Mouse (Mus musculus) lung, adult 18-20 months (tissue): ENCODE results near the gene Rufy1.

Experiments used
- DNase-seq, 2 experiments: peaks; one replicate each; pipeline ENCODE4 v3.0.0; 2022; ENCODE audit warnings: mixed read lengths in 2 of 2

Rufy1 gene

DNA sequence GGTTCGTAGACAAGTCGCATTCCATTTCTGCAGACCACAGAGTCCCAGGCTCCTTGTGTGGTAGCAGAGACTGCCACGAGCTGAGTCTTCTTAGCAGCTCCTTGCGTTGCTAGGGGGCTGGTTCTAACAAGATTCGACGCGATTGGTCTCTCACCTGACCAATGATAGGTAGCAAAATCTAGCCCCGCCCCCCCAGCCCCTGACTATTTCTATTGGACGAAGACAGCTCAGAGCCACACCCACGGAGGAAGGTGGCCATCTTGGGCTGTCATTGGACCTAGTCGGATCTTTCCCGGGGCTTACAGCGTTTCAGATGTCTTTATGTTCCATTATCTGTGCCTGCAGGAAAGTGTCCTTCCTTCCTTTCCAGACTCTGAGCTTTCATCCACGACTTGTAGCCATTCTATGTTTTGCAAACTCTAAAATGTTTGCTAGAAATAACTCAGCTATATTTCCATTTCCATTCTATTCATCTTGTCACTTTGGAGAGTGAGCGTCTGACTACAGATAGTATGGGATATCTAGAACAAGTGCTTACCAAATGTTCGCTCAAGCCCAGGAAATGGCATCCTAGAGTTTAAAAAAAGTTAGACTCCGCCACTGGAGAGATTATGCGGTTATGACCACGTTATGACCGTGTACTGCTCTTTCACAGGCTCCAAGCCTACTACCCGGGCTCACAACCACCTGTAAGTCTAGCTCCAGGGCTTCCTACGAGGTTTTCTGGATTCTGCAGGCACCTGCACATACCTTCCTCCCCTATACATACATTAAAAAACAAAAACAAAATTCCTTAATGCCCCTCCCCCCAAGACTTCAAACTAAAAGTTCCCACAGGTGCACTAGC, 8.8 kb downstream of the Rufy1 start:
- peak; percentile 69 to 82 for DNase-seq

DNA sequence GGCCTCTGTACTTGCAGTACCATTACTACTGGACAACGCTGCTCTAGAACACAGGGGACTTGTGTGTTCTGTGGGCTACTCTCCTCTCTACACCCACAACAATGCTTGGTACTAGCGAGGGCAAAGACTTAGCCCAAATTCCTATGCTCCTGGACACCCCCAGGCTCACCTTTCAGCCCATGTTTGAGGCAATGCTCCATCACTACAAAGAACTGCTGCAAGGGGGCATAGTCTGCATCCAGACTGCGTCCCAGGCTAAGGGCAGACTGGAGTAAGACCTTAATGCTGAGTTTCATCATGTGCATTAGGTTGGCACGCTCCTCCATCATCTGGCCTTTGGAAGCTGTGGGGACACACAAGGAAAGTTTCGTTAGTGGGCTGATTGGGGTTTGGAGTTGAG, 9.5 kb downstream of the Rufy1 start:
- DNase-seq = no peak

DNA sequence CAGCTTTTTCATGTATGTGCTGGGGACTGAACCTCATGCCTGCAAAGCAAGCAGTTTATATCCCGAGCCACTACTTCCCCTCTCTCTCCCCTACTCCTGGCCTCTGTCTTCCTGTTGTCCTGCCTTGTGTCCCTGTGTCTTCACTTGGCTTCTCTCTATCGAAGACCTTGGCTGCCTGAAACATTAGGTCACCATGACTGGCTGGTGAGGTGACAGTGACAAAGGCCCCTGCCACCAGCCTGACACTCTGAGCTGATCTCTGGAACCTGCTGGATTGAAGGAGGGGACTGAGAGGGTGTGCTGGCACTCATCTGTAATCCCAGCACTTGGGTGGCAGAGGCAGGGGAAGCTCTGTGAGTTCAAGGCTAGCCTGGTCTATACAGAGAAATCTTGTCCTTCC, 13.1 kb downstream of the Rufy1 start:
- DNase-seq = no peak

DNA sequence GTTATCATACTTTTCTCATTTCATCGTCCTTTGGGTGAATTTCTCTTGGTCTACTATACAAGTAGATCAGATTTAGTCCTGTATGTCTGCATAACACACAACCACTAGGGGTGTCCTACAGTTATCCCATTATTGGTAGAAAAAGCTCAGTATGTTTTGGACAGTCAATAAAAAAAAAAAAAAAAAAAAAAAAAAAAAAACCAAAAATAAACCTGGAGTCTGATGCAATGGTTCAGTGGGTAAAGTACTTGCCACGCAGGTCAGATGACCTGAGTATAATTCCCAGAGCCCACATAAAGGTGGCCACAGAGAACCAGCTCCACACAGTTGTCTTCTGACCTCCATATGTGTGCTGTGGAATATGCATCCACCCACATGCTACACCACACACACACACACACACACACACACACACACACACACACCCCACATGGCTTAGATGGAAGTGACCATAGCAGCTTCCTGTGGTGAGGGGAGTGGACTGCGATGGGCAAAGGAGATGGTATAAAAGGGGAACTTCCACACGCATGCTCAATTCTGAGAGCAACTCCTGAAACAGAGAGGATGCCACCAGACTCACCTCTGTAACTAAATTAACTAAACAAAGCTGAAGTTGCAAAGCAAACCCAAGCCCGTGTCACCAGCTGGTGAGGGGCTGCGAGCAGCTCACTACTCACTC, 15.2 kb downstream of the Rufy1 start:
- no peak for DNase-seq

DNA sequence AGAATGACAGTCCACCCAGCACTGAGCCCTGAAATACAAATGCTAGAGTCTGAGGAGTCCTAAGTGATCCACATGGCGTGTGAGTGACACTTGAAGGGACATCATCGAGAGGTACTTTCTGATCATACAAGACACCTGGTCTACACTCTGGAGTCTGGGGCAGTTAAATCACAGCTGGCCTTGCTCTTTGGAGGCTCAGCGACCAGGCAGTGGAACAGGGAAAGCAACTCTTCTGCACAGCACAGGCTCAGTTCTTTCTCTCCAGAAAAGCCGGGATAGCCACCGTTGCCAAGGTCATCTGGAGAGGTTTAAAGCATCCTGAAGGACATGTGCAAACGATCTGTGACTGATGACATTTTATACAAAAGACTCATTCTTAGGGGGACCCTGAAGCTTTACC, 23.7 kb downstream of the Rufy1 start:
- no peak for DNase-seq

DNA sequence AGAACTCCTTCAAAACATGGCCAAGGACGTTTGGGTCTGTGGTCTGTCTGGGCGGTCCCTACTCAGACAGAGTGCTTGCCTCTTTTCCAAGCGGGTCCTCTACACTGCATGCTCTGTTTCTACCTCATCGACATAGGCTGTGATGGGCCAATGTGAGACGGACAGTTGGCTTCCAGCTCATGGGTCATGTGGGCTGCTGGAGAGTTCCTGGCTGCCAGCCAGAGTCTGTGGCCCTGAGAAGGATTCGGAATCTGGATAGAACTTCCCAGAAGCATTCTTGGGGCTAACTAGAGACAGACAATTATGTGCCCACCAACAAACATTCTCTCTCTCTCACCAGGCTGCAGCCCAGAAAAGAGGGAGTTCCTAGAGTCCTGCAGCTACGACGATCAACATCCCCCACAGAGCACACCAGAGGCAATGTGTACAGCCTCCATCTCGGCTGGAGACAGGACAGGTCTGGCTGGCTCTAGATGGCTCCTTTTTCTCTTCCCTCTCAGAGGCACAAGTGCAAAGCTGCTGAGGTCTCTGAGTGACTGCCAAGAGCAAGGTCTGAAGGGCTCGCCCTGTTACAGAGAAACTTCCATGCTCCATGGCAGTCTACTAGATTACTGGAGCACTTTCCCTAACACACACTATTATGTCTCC, 27.4 kb downstream of the Rufy1 start:
- DNase-seq = no peak

DNA sequence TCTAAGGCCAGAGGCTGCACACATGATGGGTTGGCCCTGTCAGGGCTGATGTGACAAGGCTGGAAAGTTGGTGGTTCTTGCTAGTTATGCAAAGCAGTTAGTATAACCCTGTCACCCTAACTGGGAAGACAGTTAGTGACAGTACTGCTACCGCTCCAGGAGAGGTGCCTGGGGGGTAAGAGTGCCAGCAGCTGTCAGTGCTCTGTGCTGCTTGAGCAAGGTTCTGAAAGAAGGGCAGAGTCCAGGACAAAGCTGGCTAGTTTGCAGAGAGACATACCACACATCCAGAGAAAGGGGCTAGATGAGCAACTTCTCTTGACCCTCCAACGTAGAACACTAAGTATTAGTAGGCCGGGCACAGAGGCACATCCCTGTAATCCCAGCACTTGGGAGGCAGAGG, 28.4 kb downstream of the Rufy1 start:
- DNase-seq = no peak

DNA sequence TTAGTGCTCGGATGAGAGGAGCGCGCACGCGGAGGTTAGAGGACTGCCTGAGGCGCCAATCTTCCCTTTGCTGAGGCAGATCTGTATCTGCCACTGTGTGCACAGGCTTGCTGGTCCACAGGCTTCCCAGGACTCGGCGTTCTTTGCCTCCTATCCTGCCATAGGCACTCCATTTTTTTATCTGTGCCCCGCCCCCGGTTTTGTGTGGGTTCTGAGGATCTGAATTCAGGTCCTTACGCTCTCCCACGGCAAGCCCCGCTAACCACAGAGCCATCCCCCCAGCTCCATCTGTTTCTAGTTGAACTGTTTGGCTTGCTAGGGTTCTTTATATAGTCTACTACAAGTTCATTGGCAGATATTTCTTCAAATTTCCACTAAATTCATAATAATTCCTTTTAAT, 32.1 kb downstream of the Rufy1 start:
- DNase-seq = no peak

DNA sequence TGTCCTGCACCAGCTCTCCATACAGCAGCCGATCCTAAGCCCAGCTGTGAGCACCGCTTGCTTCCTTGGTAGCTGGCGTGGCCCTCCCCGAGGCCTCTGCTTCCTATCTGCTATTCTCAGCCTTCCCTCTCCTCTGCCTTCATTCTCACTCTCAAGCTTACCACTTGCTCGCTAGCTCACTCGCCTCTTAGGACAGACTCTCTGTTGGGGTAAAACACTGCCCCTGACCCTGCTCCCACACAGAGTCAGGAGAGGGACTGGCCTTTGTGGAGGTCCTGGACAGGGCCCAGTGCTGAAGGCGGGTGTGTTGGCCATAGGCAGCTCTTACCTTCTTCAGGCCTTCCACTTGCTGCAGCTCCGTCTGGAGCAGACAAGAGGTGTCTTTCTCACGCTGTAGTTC, 33.6 kb downstream of the Rufy1 start:
- DNase-seq = no peak

DNA sequence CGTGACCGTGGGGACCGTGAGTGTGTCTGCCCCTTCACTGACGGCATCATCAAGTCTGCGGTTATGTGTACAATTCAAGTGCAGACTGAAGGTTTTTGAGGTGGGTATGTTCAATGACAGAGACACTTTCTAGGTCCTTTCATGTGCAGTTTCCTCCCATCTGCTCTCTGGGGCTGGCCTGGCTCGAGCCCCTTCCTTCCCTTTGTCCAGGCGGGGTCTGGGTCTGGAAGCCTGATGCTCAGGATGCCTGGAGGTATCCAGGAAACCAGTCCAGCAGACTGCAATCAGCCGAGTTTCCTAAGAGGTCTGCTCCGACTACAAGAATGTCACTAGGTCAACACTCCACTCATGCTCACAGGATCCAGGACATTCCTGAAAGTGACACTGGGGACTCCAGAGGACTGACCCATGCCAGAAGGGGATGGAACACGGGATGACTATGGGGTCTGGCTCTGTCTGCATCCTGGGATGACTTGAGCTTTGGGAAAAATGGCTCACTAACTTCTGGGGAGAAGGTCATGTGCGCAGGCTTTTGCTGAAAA, 34.1 kb downstream of the Rufy1 start:
- DNase-seq = no peak

DNA sequence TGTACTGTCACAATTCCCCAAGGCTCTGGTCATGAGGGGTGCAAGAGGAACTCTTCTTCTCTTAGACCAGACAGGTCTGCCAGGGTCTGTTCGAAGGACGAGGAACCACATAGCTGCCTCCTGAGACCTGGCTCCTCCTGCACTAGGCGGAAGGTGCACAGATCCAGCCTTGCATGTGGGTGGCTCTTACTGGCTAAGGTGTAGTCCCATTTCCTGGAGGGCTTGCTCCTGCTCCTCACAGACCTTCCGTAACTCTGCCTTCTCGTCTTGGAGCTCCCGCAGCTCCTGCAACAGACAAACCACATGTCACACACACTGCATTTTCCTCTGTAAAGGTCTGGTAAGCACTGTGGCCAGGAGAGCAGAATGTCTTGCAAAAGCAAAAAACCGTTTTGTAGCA, 36.2 kb downstream of the Rufy1 start:
- DNase-seq = no peak

DNA sequence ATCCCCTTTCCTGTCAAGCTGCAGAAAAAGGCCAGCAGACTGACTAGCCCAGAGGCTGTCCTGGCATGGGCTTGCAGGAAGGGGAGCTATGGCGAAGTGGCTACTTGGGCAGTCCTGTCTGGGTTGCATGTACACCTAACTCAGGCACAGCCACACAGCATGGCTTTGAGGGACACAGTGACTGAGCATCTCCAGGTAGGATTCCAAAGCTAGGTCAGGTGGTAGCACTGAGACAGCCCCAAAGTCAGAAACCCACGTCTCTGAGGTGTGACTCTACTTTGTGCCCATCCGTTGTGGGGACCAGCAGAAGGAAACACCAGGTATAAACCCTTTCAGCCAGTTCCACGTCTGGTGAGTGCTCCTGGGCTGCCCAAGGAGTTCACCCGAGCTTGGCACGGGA, 37.6 kb downstream of the Rufy1 start:
- no peak for DNase-seq

DNA sequence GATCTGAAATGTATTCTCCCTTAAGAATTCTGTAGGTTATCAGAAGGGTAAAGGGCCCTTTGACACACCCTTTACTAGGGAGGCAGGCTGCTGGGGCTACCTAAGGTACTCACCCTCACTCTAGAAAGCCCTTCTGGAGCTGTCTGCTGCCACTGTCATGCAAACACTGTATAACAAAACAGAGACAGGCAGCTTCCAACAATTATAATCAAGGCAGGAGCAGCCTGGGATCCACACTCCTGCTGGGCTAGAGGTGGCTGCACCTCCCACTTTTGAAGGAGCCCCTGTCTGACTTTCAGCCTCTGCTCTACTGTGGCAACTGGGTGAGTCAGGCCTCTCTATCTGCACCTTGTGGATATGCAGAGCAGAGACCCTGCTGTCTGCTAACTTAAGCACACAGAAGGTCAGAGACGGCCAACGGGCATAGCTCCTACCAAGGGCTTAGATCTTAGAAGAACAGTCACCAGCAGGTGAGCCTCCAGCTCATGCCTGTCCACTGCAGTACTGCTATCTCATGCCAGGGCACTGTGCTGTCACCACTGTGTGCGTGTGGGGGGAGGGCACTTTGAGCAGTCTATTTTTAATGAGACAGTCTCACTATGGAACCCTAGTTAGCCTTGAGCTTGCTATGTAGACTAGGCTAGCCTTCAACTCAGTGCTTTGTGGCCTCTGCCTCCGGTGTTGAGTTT, 39.5 kb downstream of the Rufy1 start:
- DNase-seq = no peak

DNA sequence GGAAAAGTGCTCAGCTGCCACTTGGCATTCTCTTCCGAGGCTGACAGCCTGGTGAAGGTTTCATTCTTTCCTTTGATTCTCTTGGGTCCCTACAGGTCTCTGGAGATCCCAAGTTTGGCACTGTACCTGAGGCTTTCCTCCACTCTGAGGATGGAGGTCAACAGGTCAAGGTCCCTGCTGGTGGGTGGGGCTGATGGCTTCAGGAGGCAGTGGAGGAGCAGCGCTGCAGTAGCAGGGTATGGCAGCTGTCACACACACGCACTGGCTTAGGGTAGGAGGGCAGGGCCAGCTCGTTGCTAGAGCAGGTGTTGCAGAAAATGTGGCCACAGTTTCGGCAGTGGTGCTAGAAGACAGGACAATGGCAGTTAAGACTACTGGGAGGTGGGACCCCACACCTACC, 41.3 kb downstream of the Rufy1 start:
- DNase-seq = no peak

DNA sequence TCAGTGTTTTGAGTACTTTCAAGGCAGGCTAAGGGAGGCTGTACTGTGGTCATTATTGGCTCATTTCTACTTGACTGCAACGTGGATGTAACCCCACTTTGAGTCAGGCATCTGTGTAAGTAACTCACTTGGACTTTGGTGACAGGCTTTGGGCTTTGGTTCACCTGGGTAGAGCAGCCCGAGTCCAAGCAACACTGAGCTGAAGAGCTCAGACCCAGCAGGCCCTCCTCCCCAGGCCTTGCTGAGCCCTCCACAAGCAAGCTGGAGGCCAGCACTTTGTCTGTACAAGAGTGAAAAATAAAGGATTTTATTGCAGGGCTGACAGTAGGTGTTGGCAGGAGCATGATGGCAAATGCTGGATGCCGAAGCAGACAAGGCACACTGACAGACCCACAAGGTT, 41.9 kb downstream of the Rufy1 start:
- DNase-seq = no peak

DNA sequence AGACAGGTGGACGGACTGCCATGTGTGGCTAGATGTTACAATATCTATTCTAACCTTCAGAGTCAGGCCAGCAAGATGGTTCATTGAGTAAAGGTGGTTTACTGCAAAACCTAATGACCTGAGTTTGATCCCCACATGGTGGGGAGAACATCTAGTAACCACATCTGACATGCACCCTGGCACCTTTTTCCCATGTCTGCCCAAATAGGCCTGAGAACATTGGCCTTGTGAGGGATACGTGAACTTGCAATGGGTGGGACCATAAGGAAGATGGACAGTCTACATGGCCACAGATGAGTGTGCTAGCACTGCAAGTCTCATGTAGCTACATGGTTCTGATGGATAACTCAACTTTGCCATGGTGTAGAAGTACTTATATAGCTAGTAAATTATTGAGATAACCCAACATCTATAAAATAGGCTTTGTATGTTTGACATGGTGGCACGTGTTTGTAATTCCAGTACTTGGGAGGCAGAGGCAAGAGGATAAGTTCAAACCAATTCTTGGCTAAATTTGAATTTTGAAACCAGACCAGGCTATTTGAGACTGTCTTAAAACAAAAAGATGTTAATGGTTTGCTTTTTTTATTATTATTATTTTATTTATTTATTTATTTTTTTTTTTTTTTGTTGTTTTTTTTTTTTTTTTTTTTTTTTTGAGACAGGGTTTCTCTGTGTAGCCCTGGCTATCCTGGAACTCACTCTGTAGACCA, 42.6 kb downstream of the Rufy1 start:
- no peak for DNase-seq

DNA sequence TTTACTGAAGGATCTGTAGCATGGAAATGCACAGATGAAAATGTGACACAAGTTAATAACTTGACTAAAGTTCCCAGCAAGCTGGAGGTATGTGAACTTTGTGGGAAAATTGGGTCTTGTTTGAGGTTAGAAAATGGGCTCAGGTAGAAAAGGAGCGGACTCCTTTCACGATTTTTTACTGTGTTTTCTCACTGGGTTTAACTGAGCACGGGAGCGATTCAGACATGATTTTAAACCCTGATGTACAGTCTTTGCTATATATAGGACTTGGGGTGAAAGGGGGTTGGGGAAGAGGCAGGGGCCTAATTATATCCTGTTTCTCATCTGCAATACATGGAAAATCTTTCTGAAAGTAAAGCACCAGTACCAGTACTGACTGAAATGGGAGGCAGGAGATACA, 43.2 kb downstream of the Rufy1 start:
- DNase-seq = no peak

DNA sequence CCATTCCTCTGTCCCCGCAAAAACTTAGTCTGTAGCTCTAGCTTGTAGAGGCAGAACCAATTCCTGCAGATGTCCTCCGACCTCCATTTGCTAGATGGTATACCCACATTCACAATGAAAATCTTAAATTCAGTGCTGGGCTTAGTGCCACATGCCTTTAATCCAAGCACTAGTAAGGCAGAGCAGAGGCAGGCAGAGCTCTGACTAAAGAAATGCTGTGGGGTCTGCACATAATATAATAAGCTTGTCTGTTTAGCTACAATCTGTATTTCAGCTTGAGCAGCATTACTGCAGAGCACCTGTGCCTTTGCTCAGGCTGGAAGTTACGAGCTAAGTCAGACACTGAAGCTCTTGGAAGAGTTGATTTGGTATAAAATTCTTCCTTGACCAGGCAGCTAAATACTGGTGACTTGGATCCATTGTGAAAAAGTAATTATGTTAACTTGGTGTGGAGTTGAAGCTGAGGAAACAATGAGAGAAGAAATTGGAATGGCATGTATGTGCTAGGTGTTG, 43.7 kb downstream of the Rufy1 start:
- DNase-seq = no peak

DNA sequence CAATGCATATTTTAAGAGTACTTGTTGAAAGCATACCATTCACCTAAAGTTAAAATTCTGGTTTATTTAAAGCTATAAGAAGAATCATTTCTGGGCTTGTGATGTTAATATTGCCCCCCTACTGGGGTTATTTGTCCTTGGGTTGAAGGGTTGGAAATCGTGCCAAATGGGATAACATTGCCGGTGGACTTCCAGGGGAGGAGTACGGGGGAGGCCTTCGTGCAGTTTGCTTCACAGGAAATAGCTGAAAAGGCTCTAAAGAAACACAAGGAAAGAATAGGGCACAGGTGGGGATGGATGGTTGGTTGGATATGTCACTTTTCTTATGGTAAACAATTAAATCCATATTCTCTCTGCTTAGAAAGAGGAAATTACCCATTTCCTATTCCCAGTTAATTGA, 49.6 kb downstream of the Rufy1 start:
- DNase-seq = no peak

DNA sequence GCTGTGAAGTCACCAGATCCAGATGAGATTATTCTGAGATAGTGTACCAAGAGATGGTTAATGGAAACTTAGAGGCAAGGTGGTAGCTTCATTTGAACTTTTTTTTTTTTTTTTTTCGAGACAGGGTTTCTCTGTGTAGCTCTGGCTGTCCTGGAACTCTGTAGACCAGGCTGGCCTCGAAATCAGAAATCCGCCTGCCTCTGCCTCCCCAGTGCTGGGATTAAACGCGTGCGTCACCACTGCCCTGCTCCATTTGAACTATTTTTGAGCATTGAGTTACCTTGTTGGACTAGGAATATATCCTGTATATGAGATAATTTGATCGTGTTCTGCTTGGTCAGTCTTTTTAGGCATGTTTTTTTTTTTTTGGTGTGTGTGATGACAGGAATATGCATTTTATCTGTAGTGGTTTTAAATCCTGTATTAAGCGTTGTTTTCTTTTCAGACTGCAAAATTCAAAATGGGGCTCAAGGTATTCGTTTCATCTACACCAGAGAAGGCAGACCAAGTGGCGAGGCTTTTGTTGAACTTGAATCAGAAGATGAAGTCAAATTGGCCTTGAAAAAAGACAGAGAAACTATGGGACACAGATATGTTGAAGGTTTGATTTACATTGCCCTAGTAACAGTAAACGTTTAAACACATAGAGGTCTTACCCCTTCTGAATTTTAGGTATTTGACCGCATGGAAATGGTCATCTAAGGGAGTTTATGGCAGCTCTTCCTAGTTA, 51.7 kb downstream of the Rufy1 start:
- no peak for DNase-seq

DNA sequence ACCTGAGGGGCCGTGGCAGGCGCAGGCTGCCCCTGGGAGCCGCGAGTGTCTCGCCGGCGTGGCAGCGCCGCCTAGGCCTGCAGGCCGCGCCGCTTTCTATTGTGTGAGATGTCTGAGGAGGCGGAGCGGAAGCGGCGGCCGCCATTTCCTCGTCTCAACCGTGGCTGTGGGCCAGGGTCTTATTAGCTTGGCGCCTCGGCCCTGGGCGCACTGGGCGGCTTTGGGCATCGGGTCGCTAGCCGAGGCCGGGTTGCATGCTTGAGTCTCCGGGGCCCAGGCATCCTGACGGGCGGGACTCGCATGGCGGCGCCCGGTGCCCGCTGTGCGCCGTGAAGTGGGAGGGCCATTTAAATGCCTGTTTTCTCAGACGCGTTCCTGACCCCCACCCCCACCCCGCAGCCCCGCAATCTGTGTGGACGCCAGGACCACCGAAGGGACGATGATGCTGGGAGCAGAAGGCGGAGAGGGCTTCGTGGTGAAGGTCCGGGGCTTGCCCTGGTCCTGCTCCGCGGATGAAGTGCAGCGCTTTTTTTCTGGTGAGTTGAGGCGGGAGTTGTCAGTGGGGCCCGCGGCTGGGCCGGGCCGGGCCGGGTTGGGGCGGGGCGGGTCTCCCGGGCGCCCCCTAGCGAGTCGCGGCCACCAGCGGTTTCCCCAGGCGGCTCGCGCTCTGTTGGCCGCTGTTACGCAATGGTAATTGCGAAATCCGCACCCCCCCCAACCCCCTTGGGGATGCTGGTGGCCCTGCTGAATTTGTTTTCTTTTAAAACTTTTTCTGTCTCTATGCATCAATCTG, 52.8 kb downstream of the Rufy1 start:
- DNase-seq = peak; percentile 85 to 90
